Mouse (Mus musculus) right cerebral cortex, postnatal 14 days (tissue): ENCODE data around the gene Elp6.

Experiments used
- DNase-seq: peaks from one replicate; pipeline ENCODE4 v3.0.0; 2022

Gene Elp6

DNA sequence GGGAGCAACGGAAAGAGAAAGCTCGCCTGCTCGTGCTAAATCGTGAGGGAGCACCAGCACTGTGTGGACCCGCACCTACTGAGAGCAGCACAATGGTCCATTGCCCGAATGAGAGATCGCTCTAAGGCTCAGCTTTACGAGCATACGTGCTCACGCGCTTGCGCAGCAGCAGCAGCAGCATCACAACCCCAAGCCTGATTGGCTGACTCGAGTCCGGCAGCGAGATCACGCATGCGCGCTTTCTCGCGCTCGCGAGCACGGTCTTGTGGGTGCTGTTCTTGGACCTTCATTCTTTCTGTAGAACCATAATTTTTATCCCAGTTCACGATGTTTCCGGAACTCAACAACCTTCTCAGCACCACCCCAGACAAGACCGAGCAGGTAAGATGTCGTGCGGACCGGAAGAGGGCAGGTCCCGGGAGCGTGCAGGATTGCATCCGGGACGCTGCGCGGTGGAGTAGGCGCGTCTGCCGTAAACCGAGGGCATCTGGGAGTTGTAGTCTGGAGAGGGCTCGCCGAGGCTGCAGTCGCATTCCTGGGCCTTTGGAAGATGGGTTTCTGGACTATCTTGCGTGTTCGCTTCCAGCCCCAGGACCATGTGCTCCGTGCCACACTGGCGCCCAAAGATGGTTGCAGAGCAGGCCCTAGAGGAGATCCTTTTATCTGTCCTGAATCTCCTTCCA lies at the start of gene Elp6:
Gene Elp6 (plus strand): TSS at position 205 of the 683 bp plus-strand sequence.
- peak; percentile 86 for DNase-seq

DNA sequence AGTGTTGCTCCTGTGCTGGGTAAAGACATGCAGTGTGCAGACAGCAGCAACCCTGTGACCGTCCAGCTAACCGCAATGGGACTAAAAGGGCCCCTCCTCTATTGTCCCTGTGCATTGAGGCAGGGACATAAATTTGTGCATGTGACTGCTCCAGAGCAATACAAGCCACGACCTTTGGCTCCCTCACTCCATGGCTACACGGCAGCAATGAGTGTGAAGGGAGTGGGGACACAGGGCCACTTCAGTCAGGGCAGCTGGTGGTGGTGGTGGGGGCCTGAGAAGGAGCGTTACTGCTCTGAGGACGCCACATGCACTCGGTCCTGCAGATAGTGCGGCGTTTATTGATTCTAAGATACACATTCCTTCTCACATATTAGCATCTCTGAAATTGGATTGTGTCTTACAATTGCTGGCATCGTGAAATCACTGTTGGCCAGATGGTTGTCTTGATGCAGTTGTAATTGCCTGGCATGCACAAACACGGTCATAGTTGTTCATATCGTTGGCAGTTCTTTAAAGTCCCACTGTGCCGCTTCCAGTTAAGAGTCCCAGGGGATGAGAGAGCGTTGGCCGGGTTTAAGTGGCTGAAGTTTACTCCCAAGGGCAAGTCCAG lies 49.5 kb upstream of the Elp6 start:
- DNase-seq: no peak

DNA sequence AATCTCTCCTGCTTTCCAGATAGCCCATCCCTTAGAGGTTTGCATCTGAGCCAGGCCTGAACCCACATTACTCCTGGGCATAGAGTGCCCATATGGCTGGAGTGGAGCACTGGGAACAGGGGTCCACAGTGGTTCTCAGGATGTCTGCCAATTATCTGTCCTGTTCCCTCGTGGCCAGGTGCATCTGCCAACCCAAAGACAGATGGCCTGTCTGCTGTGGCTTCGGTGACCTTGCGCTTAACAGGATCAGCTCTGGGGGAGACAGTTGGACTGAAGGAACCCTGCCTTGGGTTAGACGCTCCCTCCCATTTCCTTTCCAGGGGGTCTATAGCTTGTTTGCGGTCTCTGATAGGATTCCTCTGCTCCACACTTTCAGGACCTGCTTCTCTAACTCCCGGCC lies 46.3 kb upstream of the Elp6 start:
- no peak for DNase-seq

DNA sequence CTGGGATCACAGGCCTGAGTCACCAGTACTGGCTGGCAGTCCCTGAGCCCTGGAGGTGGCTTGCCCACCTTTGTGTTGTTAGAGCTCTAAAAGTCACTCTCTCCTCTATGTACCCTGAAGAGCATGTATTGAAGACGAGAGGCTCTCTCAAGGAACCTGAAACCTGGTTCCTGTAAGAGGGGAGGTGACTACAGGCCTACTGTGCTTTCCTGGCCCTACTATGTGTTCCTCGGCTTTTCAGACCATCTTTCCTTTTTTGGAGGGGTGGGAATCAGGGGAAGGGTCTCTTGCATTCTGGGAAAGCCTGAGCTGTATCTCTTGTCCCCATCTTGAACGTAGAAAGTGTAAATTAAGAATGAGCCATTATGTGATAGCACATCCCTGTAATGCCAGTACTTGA lies 45.9 kb upstream of the Elp6 start:
- no peak for DNase-seq

DNA sequence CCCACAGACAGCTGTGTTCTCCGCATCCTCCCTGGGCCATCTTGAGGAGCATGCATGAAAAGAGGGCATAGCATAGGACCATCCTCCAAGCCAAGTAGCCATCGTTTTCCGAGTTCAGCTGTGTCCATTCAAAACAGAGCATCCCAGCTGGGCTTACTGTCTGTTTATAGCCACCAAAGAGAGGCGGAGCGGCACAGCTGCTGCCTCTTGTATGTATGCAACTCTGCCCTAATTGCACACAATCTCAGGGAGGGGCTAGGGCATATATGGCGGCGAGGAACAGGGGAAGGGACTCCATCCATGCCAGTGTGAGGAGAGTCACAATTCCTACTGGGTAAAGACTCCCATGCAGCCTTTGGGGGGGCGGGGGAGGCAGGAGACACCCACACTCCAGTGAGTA lies 41.8 kb upstream of the Elp6 start:
- DNase-seq: no peak

DNA sequence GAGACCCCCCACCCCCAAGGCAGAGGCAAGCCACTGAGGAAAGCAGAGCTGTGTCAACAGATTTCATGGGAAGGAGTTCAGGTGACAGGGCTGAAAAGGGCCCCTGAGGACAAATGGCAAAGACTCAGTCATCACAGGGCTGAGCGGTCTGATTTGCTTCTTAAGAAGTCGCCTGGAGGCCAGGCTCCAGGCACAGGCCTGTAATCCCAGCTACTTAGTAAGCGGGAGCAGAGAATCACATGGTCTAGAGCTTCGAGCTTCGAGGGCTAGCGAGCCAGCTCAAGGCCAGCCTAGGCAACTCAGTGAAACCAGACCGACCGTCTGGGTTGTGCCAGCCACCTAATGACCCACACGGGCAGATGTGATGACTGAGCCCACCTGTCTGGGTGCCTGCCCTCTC lies 40.0 kb upstream of the Elp6 start:
- no peak for DNase-seq

DNA sequence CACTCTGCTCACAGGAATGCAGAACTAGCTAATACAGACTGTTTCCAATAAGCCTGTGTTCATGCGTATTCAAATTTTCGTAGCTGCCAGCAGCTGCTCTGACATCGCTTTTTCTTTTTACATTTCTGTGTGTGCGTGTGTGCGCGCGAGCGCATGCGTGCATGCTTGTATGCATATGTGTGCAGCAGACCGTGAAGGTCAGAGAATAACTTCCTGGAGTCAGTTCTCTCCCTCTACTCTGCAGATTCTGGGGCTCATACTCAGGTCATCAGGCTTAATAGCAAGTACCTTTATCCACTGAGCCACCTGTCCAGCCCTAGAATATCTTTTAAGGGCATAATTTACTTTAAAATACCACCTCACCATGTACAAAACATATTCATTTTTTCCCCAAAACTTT lies 36.6 kb upstream of the Elp6 start:
- DNase-seq: no peak

DNA sequence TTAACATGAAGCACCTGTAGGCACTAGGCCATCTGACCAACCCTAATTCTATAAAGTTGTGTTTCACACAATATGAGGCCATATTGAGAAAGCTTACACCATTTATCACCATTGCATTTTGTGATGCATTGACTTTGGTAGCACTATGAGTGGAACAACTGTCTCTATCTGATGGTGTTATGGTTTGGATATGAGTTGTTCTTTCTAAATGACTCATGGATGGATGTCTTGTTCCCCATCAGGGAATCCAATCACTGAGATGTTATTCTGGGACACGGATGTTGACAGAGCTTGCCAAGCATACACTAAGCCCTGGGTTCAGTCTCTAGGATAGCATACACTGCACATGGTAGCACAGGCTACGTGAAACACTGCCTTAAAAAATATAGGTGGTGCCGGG lies 32.6 kb upstream of the Elp6 start:
- no peak for DNase-seq

DNA sequence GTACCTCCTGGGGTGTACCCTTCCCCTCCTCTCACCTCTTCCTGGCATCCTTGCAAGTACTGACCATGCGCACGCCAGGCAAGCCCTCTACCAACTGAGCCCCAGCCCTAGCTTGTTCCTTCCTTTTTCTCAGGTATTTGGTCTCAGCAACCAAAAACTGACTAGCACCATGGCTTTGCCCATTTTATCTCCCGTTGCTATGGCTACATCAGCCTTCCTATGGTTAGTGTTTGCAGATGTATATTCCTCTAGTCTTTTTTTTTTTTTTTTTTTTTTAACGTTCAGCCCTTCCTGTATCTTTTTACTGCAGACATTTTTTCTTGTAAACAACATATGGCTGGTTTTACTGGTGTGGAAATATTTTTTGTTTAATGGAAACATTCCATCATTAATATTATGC lies 31.5 kb upstream of the Elp6 start:
- DNase-seq: no peak

DNA sequence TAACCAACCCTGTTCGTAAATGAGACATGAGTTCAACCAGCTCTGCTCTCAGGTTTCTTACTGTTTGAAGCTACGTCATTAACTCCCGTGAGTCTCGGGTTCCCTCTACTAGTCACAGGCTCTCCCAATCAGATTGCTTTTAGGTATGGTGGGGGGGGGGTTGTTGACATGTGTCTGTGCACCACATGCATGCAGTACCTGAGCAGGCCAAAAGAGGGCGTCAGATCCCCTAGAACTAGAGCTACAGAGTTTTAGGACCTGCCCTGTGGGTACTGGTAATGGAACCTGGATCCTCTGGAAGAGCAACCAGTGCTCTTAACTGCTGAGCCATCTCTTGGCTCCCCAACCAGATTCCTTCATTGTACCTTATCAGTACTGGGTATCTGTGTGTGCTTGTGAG lies 29.1 kb upstream of the Elp6 start:
- no peak for DNase-seq

DNA sequence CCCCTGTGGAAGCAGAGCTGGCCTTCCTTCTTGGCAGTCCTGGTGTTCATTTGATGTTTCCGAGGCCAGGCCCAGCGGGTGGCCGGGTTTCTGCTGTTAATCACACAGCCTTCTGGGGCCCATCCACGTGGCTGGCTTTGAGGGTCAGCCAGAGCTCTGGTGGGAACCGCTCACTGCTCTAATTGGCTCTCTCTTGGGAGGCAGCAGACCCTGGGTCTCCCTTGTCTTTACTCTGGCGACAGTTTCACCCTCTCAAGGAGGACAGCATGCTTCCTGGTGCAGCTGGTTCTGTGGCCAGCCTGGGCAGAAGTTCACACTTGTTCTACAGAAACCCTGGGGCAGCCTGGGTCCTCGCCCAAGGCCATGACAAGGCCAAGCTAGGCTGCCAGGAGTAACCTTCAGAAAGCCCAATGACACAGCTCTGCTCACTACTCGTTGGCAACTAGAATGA lies 27.5 kb upstream of the Elp6 start:
- DNase-seq: peak; percentile 52

DNA sequence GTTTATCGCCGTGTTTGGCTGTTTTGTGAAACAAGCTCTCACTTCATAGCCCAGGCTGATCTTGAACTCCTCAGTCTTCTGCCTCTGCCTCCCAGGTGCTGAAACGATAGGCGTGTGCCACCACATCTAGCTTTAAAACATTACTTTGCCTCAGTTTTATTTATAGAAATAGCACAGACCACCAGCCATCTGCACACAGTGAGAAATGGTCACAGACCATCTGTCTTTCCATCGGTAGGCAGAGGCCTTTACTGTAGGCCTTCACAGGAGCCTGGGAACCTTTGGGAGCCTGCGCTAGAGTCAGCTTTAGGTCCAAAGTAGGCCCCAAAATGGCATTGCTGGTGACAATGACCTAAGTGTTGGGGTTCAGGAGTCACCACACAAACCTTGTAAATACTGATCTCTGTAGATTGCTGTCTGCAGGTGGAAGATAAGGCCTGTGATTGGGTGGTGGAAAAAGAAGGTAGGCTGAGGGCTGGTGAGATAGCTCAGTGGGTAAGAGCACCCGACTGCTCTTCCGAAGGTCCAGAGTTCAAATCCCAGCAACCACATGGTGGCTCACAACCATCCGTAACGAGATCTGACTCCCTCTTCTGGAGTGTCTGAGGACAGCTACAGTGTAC lies 20.8 kb upstream of the Elp6 start:
- no peak for DNase-seq

DNA sequence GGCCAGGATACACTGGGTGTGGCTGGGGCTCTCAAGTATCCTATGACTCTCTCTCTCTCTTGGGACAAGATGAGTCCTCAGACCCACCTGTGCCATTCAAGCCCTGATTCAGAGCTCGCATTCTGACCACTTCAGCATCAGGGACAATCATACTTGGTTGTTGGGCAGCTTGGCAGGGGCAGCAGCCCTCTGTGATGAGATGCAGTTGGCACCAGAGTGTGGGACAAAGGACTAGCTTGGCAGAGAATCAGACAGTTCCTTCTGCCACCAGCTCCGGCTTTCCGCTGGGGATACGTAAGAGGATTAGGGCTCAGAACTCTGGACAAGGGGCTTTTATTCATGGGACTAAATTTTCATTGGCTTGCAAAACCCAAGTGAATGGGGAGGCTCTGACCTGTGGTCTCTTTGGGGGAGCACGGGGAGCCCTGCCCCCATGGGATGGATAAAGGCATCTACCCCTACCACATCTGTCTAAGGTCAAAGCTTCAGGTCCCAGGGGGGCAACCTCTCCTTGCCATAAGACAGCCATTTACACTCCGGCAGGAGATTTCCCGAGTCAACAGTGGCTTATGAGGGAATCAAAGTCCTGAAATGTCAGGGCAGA lies 17.6 kb upstream of the Elp6 start:
- no peak for DNase-seq

DNA sequence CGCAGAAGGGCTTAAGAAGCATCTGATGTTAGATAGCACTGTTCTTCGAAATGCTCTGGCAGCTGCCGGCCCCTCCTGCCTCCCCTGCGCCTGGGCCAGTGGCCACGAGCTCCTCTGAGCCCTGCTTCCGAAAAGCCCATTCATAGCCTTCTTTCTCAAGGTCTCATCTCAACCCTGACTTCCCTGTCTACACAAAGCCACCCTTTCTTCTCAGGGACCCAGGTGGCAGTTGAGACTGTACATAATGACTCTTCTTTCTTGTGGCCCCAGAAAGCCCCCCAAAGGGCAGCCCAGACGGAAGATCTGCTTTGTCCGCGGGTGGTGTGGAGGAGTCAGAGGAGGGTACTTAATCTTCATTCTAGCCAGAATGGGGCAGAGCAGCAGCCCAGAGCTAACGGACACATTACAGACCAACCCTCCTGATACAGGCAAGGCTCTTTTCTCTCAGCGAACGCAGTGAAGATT lies 11.7 kb upstream of the Elp6 start:
- peak; percentile 41 for DNase-seq

DNA sequence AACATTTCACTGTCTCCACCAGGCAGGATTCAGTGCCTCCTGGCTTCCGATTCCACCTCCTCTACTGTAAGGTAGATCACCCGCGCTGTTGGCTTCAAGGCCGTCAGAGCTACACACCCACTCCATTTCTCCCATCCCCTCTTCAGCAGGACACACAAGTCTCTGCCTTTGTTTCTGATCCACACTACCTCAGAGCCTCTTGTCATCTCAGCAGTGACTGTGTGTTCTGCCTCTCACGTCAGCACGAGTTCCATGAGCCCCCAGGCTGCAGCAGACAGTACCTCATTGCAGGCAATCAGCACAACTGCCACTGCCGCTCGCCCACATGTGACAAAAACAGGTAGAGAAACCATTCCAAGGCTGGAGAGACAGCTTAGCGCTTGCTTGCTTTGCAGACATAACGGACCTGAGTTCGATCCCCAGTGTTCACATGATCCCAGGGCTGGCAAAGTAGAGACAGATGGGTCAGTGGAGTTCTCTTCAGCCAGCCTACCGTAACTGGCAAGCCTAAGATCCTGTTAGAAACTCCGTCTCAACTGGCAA lies 11.0 kb upstream of the Elp6 start:
- peak; percentile 23 for DNase-seq

DNA sequence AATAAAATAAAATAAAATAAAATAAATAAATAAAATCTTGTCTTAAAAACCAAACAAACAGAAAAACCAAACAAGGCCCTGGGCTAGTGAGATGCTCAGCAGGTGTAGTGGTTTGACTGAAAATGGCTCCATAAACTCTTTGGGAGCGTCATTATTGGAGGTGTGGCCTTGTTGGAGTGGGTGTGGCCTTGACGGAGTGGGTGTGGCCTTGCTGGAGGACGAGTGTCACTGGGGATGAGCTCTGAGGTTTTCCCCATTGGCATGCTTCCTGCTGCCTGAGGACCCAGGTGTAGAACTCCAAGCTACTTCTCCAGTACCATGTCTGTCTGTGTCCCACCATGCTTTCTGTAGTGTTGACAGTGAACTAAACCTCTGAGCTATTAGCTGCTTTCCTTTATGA lies 10.2 kb upstream of the Elp6 start:
- DNase-seq: no peak

DNA sequence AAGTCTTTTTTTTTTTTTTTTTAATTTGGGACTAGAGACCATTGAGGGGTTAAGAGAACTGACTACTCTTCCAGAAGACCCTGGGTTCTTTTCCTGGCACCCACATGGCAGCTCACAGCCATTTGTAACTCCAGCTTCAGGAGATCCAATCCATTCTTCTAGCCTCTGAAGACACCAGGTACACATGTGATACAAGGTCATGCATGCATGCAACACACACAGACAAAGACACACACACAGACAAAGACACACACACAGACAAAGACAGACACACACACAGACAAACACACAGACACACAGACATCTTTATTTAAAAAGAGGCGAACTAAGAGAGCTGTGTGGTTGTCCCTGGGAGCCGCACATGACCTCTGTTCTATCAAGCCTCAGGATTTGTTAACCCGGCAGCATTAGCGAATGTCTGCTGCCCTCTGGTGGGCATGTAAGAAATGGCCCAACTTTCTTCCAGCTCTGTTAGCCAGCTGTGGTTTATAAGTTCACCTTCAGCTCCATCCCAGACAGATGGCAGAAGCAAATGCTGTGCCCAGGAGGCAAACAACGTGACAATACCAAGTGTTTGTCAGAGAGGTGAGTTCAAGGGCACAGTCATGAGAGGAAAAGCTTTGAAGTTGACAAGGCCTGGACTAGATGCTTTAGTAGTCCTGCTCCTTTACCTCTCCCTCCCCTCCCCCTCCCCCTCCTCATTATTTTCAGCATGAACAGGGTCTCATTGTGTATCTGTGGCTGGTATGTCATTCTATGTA lies 7.9 kb upstream of the Elp6 start:
- peak; percentile 86 for DNase-seq

DNA sequence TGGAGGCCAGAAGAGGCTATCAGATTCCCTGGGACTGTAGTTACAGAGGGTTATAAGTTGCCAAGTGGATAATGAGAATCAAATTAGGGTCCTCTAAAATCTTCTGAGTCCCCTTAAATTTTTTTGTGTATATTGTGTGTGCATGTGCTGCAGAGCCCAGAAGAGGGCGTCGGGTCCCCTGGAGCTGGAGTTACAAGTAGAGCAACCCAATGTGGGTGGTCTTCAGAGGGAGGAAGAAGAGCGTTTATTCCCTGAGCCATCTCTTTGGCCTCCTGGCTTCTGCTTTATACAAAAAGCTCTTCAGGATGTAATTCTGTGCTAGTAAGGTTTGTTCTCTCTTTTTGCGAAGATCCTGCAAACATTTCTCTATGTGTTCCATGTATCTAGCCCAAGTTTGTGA lies 457 bp upstream of the Elp6 start:
- peak; percentile 23 for DNase-seq

DNA sequence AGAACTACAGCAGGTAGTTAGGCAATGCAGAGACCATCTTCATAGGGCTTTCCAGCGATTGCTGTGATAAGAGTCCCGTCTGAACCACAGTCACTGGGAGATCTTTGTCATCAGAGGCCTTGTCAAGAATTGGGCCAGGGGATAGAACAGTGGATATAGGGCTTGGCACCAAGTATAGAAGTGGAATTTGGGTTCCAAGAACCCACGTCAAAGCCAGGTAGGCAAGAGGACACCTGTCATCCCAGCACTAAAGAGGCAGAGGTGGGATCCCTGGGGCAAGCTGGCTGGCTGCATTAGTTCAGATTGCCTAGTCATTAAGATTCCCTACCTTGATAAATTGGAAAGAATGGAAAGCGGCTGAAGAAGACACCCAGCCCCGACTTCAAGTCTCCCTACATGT lies 1.4 kb downstream of the Elp6 start:
- no peak for DNase-seq

DNA sequence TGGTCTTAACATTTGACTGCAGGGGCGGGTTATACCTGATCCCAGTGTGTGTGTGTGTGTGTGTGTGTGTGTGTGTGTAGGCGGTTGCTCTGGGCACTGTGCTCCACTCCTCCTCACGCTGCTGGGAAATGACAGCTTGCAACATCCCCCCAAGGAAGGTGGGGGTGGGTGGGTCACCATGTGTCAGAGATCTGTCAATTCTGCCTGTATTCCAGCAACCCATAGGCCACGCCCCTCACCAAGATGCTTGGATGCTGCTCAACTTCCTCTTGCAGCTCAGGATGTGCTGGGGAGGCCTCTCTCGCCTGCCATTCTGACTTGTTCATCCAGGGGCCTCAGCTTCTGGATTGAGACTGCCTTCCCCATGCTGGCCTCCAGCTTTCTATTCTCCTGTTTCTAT lies 9.7 kb downstream of the Elp6 start:
- no peak for DNase-seq

DNA sequence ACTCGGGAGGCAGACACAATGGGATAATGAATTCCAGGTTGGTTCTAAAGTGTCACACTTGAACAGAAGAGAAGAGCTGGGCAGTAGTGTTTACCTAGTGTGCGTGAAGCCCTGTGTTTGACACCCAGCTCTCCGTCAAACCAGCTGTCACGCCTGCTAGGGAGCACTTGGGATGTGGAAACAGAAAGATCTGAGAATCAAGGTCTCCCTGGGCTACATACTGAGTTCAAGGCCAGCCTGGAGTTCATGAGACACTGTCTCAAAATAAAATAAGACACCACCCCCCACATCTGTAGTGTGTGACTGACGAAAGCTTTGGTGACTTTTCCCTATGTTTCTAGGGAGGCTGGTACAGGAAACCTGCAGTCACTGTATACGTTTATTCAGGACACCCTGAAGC lies 10.4 kb downstream of the Elp6 start:
- no peak for DNase-seq

DNA sequence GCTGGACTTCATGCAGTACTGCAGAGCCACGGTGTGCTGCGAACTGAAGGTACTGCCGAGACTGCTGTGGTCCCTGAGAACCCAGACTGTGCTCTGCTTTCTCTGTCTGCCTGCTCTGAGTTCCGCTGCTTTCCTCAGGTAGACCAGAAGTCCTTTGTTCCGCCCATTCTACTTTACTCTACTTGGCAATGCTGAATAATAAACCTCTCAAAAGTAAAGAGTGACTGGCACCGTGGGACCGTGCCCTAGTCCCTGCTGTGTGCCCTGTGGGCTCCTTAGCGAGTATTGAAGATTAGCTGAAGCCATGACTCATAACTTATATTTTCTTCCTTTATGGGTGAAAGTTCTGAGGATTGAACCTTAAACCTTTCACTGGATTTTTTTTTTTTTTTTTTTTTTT lies 10.9 kb downstream of the Elp6 start:
- DNase-seq: no peak

DNA sequence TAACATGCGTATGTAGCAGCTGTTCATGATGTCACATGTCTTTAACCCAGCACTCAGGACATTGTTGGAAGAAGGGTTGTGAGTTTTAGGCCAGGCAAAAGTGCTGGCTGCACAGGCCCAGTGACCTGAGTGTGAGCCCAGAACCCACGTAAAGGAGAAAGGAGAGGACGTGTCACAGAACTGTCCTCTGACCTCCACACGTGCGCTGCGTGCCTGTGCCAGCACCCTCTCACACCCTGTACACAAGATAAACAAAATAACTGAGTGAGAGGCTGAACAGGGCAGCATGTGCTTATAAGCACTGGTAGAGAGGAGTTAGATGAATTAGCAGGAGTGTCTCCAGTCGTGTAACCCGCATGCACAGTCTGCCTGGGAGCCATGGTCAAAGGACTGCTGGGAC lies 11.5 kb downstream of the Elp6 start:
- DNase-seq: no peak
